Mouse (Mus musculus) left cerebral cortex, adult 18-20 months (tissue): Measurements from ENCODE around the gene Anpep. TPM values are rescaled to one million over a fixed set of nuclear protein-coding genes. Genes with fewer than 3 reads are reported as not detected.

ENCODE experiments used
- DNase-seq, 2 experiments: peaks; one replicate each; pipeline ENCODE4 v3.0.0; 2021 to 2022; ENCODE audit warnings: low spot score in 2 of 2, mixed read lengths in 1 of 2
- total RNA-seq, 2 experiments: library from RNA; stranded (reverse); gene quantifications; 2 replicates each; pipeline ENCODE4 v1.2.3; 2021

Anpep gene
- total RNA-seq, 2 experiments from 2014 or later = 5.3 to 5.5 TPM

- DNase-seq = no peak
These were observed 7.0 kb upstream of the Anpep start for GRCm38 (mm10) chr7:79867861-79868260.

GRCm38 (mm10) chr7:79866294-79867000, 5.6 kb upstream of the Anpep start:
- no peak for DNase-seq

GRCm38 (mm10) chr7:79861794-79862193, 935 bp upstream of the Anpep start:
- DNase-seq = no peak

GRCm38 (mm10) chr7:79858956-79859630, 1.8 kb downstream of the Anpep start:
- DNase-seq = no peak

GRCm38 (mm10) chr7:79858202-79858934, 2.5 kb downstream of the Anpep start:
- DNase-seq = no peak

GRCm38 (mm10) chr7:79856305-79856704, 4.6 kb downstream of the Anpep start:
- DNase-seq = no peak

GRCm38 (mm10) chr7:79847456-79848451, 13.1 kb downstream of the Anpep start:
- DNase-seq = no peak

GRCm38 (mm10) chr7:79846342-79846741, 14.5 kb downstream of the Anpep start:
- no peak for DNase-seq

GRCm38 (mm10) chr7:79844090-79844802, 16.6 kb downstream of the Anpep start:
- DNase-seq = no peak

GRCm38 (mm10) chr7:79842163-79842562, 18.7 kb downstream of the Anpep start:
- DNase-seq = no peak

GRCm38 (mm10) chr7:79837247-79837646, 23.6 kb downstream of the Anpep start:
- no peak for DNase-seq

- no peak for DNase-seq
These were observed 25.7 kb downstream of the Anpep start for GRCm38 (mm10) chr7:79835196-79835595.

- DNase-seq = no peak
These were observed 27.9 kb downstream of the Anpep start for GRCm38 (mm10) chr7:79832980-79833379.

GRCm38 (mm10) chr7:79831585-79831984, 29.3 kb downstream of the Anpep start:
- DNase-seq = no peak

GRCm38 (mm10) chr7:79831145-79831544, 29.7 kb downstream of the Anpep start:
- no peak for DNase-seq

GRCm38 (mm10) chr7:79828341-79828740, 32.5 kb downstream of the Anpep start:
- no peak for DNase-seq

- no peak for DNase-seq
These were observed 38.7 kb downstream of the Anpep start for GRCm38 (mm10) chr7:79822092-79822695.

GRCm38 (mm10) chr7:79819996-79820395, 40.9 kb downstream of the Anpep start:
- DNase-seq = no peak

- no peak for DNase-seq
These were observed 41.3 kb downstream of the Anpep start for GRCm38 (mm10) chr7:79819515-79819914.

- no peak for DNase-seq
These were observed 42.5 kb downstream of the Anpep start for GRCm38 (mm10) chr7:79818321-79818720.
